Mouse (Mus musculus) effector memory CD4-positive, alpha-beta T cell, adult 5 months (primary cell): Measurements from ENCODE around the gene Hip1r. TPM values are rescaled to one million over a fixed set of nuclear protein-coding genes. Genes with fewer than 3 reads are reported as not detected.

Experiments used
- polyA plus RNA-seq: library from polyadenylated mRNA; unstranded; fragments of 100-300 nt; shearing (Covaris generic); gene quantifications from one replicate; pipeline ENCODE4 v1.2.1, GENCODE M21; 2017

Gene Hip1r
- 82.2 TPM for polyA plus RNA-seq

DNA sequence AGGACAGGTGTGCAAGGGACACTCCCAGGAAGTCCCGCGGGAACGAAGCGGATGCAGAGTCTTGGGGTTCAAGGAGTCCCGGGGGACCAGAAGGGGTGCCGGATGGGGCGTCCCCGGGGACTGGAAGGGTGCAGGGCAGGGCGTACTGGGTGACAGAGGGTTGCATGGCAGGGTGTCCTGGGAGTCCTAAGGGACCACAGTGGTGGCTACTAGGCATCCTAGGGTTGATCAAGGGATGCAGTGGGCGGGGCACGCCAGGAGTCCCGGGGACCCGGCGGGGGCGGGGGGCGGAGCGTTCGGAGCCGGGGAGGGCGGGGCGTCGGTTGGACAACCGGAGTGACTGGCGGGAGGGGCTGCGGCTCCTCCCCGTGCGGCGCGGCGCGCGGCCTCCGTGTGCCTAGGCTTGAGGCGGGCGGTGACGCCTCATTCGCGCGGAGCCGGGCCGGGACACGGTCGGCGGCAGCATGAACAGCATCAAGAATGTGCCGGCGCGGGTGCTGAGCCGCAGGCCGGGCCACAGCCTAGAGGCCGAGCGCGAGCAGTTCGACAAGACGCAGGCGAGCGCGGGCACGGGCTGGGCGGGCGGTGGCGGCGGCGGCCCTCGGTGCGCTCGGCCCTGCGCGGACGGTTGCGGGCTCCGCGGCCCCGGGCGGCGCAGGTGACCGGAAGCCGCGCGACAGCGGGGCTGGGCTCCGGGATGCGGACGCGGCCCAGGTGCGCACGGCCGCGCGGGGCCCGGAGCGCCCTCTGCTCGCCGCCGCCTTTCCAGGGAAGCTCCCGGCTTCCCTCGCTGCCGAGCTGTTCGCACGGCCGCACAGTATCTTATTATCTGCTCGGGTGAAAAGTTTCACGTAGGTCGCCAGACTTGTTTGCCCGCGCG, at the start of gene Hip1r:
Gene Hip1r (plus strand): TSS at position 330 of the 880 bp plus-strand sequence.

DNA sequence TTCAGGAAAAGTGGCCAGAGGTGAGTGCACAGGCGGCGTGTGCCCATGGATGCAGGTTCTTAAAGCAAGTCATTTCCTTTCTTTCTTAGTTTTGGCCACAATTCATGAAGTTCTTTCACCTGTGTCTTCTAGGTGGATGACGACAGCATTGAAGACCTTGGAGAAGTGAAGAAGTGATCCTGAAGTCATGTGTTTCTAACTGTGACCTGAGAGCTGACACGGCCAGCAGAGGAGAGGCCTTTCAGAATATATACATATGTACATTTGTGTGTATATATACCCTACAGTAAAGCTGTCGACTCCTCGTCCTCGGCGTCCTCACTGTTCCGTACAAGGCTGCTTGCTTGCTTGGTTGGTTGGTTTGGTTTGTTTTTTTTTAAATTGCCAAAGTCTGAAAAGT, 46.3 kb upstream of the Hip1r start, which contains the start of gene Gm43518:
Gene Gm43518 (plus strand): TSS at position 301 of the 400 bp plus-strand sequence.

DNA sequence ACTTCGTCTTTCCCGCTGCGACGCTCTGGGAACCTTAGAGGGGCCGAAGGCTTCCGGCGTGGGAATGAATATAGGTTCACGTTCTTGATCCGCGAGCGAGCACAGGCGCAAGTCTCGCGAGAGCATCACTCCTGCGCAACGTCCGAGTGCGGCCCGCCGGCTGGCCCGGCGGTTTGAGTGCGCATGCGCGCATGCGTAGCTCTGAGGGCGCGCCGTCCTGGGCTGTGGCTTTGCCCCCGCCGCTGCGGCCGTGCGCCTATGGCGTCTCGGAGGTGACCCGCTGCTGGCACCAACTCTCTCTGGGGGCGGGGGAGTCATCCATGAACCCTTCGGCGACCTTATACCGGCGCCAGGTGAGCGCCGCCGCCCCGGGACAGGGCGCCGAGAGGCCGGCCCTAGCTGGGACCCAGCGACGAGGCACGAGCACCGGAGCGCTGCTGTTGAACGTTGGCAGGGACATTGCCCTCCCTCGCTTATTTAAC, 42.9 kb upstream of the Hip1r start, which contains the start of gene Ccdc62:
Gene Ccdc62 (plus strand): TSS at position 172 of the 482 bp plus-strand sequence.

DNA sequence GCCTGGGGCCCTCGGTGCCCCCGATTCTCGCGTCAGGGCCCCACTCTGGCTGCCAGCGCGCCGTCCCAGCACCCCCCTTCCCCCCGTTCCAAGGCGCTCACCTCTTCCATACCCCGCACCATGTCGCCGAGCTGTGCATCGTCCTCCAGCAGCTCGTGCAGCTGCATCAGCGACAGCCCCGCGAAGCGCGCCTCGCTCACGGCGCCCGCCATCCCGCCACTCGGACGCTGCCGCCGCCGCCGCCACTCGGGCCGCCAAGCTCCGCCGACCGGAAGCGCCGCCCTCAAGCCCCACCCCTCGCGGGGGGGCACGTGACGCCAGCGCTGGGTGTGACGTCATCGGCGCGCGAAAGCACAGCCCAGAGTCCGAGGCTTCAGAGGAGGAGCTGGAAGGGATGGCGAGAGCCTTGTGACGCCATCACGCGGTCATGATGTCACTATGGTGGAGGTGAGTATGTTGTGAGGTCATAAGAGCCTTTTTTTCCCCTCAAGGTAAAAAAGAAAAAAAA, 58.6 kb downstream of the Hip1r start, which contains the start of gene Vps37b:
Gene Vps37b (minus strand): TSS at position 270 of the 508 bp plus-strand sequence.

Other genes with a start within 250 kb of the Hip1r start
- gene Rsrc2, start 224.2 kb upstream of the Hip1r start, polyA plus RNA-seq = 282 TPM
- 5.3 TPM for gene Kntc1, start 223.9 kb upstream of the Hip1r start, polyA plus RNA-seq
- gene Hcar2, start 108.1 kb upstream of the Hip1r start, polyA plus RNA-seq = not detected
- gene Hcar1, start 93.6 kb upstream of the Hip1r start, polyA plus RNA-seq = not detected
- 65.3 TPM for gene Denr, start 66.5 kb upstream of the Hip1r start, polyA plus RNA-seq
- gene Gm43518, start 46.2 kb upstream of the Hip1r start, polyA plus RNA-seq = 6.5 TPM
- gene Ccdc62, start 42.9 kb upstream of the Hip1r start, polyA plus RNA-seq = 5.0 TPM
- gene Vps37b, start 58.6 kb downstream of the Hip1r start, polyA plus RNA-seq = 3,903 TPM
- 116 TPM for gene Abcb9, start 122.2 kb downstream of the Hip1r start, polyA plus RNA-seq
- 31.5 TPM for gene Ogfod2, start 138.7 kb downstream of the Hip1r start, polyA plus RNA-seq
- gene Arl6ip4, start 142.5 kb downstream of the Hip1r start, polyA plus RNA-seq = 45.2 TPM